Mouse (Mus musculus) forebrain, embryonic 15.5 days (tissue): ENCODE measurements around the gene Sema3b. TPM values are rescaled to one million over a fixed set of nuclear protein-coding genes. Genes with fewer than 3 reads are reported as not detected.

Source experiments
- ATAC-seq: fragments of 200-750 bp; cut with Nextera tagmentation; replicated peaks from 2 replicates; pipeline ENCODE4 v1.8.0; 2017; ENCODE audit warnings: mild to moderate bottlenecking, moderate TSS enrichment, moderate library complexity
- H3K27ac ChIP-seq: fragments of 300-500 bp; sonication (generic); replicated peaks from 2 replicates; pipeline ENCODE4 v1.5.1; 2015; ENCODE audit warnings: mild to moderate bottlenecking, inconsistent platforms
- H3K27me3 ChIP-seq: fragments of 300-500 bp; sonication (generic); 2 replicates; pipeline ENCODE4 v1.6.1; 2015; ENCODE audit warnings: inconsistent platforms
- H3K36me3 ChIP-seq: fragments of 300-500 bp; sonication (generic); 2 replicates; pipeline ENCODE4 v1.6.1; 2015; ENCODE audit warnings: mild to moderate bottlenecking, inconsistent platforms
- H3K4me1 ChIP-seq: fragments of 300-500 bp; sonication (generic); 2 replicates; pipeline ENCODE4 v1.6.1; 2015; ENCODE audit warnings: inconsistent platforms
- H3K4me2 ChIP-seq: fragments of 300-500 bp; sonication (generic); replicated peaks from 2 replicates; pipeline ENCODE4 v1.6.1; 2015; ENCODE audit warnings: mild to moderate bottlenecking, inconsistent platforms
- H3K4me3 ChIP-seq: fragments of 300-500 bp; sonication (generic); 2 replicates; pipeline ENCODE4 v1.5.1; 2015; ENCODE audit warnings: mild to moderate bottlenecking, inconsistent platforms
- H3K9ac ChIP-seq: fragments of 300-500 bp; sonication (generic); replicated peaks from 2 replicates; pipeline ENCODE4 v1.6.1; 2015; ENCODE audit warnings: mild to moderate bottlenecking, inconsistent platforms
- H3K9me3 ChIP-seq: fragments of 300-500 bp; sonication (generic); 2 replicates; pipeline ENCODE4 v1.6.1; 2016; ENCODE audit warnings: inconsistent platforms
- WGBS: fragments of 180-500 bp; shearing (Covaris S2); methylation state at CpG from one replicate; pipeline ENCODE4 v1.1.7; 2015; ENCODE audit warnings: mixed read lengths; 5-methylcytosine and 5-hydroxymethylcytosine counted together
- polyA plus RNA-seq: library from polyadenylated mRNA; unstranded; fragments of >200 nt; fragmentation: Nextera tagmentation; extraction: Ambion mirVana; gene quantifications from 2 replicates; pipeline ENCODE4 v1.2.1, GENCODE M21; 2015

Sema3b gene
- polyA plus RNA-seq, 1 experiment from 2014 or later = 2.8 TPM

GRCm38 (mm10) chr9:107555701-107556100, 53.3 kb downstream of the Sema3b start:
- Histone ChIP-seq H3K4me2 (peak overlapping the region; percentile 90), H3K27me3 (peaks cover 23% of the 10 kb centered on the region), H3K27ac (0 out of 2 replicates have a peak overlapping the region, but pooled peaks have one; percentile 87), H3K9me3 (no peaks in the 10 kb centered on the region), H3K4me1 (peaks cover 41% of the 10 kb centered on the region), H3K9ac (peak overlapping the region; percentile 81), H3K4me3 (peak overlapping the region; percentile 84), H3K36me3 (peaks cover 35% of the 10 kb centered on the region)
- ATAC-seq = no peak
- 30% methylated on average over 2 of the region's 2 CpGs for WGBS

GRCm38 (mm10) chr9:107555031-107555457, 54.0 kb downstream of the Sema3b start:
- Histone ChIP-seq H3K9me3 (no peaks in the 10 kb centered on the region), H3K4me2 (peak overlapping the region; percentile 90), H3K27me3 (peaks cover 28% of the 10 kb centered on the region), H3K36me3 (peaks cover 28% of the 10 kb centered on the region), H3K4me3 (peak overlapping the region; percentile 84), H3K4me1 (peaks cover 41% of the 10 kb centered on the region), H3K9ac (peak overlapping the region; percentile 81), H3K27ac (peak overlapping the region; percentile 87)
- ATAC-seq = no peak
- WGBS = under 1% methylated on average over 23 of the region's 23 CpGs

- 0% methylated on average over 53 of the region's 53 CpGs for WGBS
- peaks cover 33% of the 10 kb centered on the region for H3K27me3 ChIP-seq
- H3K4me1 ChIP-seq = peaks cover 41% of the 10 kb centered on the region
Observed at GRCm38 (mm10) chr9:107554319-107554825, 54.7 kb downstream of the Sema3b start.

GRCm38 (mm10) chr9:107553541-107554318, 55.3 kb downstream of the Sema3b start:
- H3K4me1 ChIP-seq = peaks cover 41% of the 10 kb centered on the region
- H3K9ac ChIP-seq = peak overlapping the region; percentile 81
- H3K27me3 ChIP-seq = peaks cover 33% of the 10 kb centered on the region
- H3K36me3 ChIP-seq = peaks cover 15% of the 10 kb centered on the region
- peak overlapping the region; percentile 90 for H3K4me2 ChIP-seq
- H3K9me3 ChIP-seq = no peaks in the 10 kb centered on the region
- peak overlapping the region; percentile 87 for H3K27ac ChIP-seq
- ATAC-seq = peak; percentile 77
- 6% methylated on average over 36 of the region's 37 CpGs for WGBS
- peak overlapping the region; percentile 84 for H3K4me3 ChIP-seq

More at GRCm38 (mm10) chr9:107554319-107554825, 54.7 kb downstream of the Sema3b start:
- peak overlapping the region; percentile 87 for H3K27ac ChIP-seq
- H3K4me3 ChIP-seq = peak overlapping the region; percentile 84
- peak overlapping the region; percentile 81 for H3K9ac ChIP-seq
- peaks cover 22% of the 10 kb centered on the region for H3K36me3 ChIP-seq
- peak overlapping the region; percentile 90 for H3K4me2 ChIP-seq
- no peaks in the 10 kb centered on the region for H3K9me3 ChIP-seq
- peak; percentile 94 for ATAC-seq

- no peak for ATAC-seq
- Histone ChIP-seq H3K4me1 (peaks cover 41% of the 10 kb centered on the region), H3K36me3 (peaks cover 6% of the 10 kb centered on the region), H3K27ac (no peak overlapping the region), H3K4me3 (no peak overlapping the region), H3K27me3 (peaks cover 33% of the 10 kb centered on the region), H3K9me3 (no peaks in the 10 kb centered on the region), H3K9ac (no peak overlapping the region), H3K4me2 (peak overlapping the region; percentile 90; the same call in 1 of the 2 replicates)
- 78% methylated on average over 5 of the region's 5 CpGs for WGBS
Observed at GRCm38 (mm10) chr9:107552690-107553393, 56.2 kb downstream of the Sema3b start.

GRCm38 (mm10) chr9:107551890-107552355, 57.1 kb downstream of the Sema3b start:
- Histone ChIP-seq H3K36me3 (no peaks in the 10 kb centered on the region), H3K27ac (no peak overlapping the region), H3K9me3 (no peaks in the 10 kb centered on the region), H3K9ac (peak overlapping the region; percentile 47), H3K27me3 (peaks cover 33% of the 10 kb centered on the region), H3K4me3 (peak overlapping the region; percentile 41), H3K4me2 (peak overlapping the region; percentile 70), H3K4me1 (peaks cover 48% of the 10 kb centered on the region)
- ATAC-seq = no peak
- 11% methylated on average over 8 of the region's 8 CpGs for WGBS

- H3K9ac ChIP-seq = peak within 1 kb of the TSS; percentile 47
- peak within 1 kb of the TSS; percentile 70 for H3K4me2 ChIP-seq
- peaks cover 49% of the 10 kb centered on the region for H3K4me1 ChIP-seq
- H3K4me3 ChIP-seq = peak within 1 kb of the TSS; percentile 41
- H3K27me3 ChIP-seq = peaks cover 33% of the 10 kb centered on the region
- no peak for ATAC-seq
- H3K9me3 ChIP-seq = no peaks in the 10 kb centered on the region
- 2% methylated on average over 58 of the region's 63 CpGs for WGBS
- no peak within 1 kb of the TSS for H3K27ac ChIP-seq
- H3K36me3 ChIP-seq = no peaks in the 10 kb centered on the region
Observed at GRCm38 (mm10) chr9:107551117-107551889, 57.7 kb downstream of the Sema3b start, which contains the start of gene Rassf1. Rassf1 (plus strand) TSS chr9:107551555.

- no peak for ATAC-seq
- no peak overlapping the region for H3K9ac ChIP-seq
- peaks cover 49% of the 10 kb centered on the region for H3K4me1 ChIP-seq
Observed at GRCm38 (mm10) chr9:107550491-107551116, 58.4 kb downstream of the Sema3b start.

GRCm38 (mm10) chr9:107549297-107550074, 59.5 kb downstream of the Sema3b start:
- Histone ChIP-seq H3K27me3 (peaks cover 33% of the 10 kb centered on the region), H3K36me3 (peaks cover 7% of the 10 kb centered on the region; the same call in 1 of the 2 replicates), H3K9me3 (no peaks in the 10 kb centered on the region), H3K4me2 (no peak overlapping the region), H3K27ac (no peak overlapping the region), H3K9ac (no peak overlapping the region), H3K4me3 (no peak overlapping the region), H3K4me1 (peaks cover 45% of the 10 kb centered on the region)
- no peak for ATAC-seq
- WGBS = 88% methylated on average over 20 of the region's 20 CpGs

More at GRCm38 (mm10) chr9:107550491-107551116, 58.4 kb downstream of the Sema3b start:
- Histone ChIP-seq H3K36me3 (no peaks in the 10 kb centered on the region), H3K9me3 (no peaks in the 10 kb centered on the region), H3K4me3 (no peak overlapping the region), H3K27ac (no peak overlapping the region), H3K4me2 (peak overlapping the region; percentile 70), H3K27me3 (peaks cover 33% of the 10 kb centered on the region)
- 37% methylated on average over 23 of the region's 23 CpGs for WGBS

GRCm38 (mm10) chr9:107548820-107549219, 60.2 kb downstream of the Sema3b start:
- no peak overlapping the region for H3K4me3 ChIP-seq
- WGBS = 88% methylated on average over 10 of the region's 10 CpGs
- no peak overlapping the region for H3K9ac ChIP-seq
- no peak overlapping the region for H3K4me2 ChIP-seq
- H3K27me3 ChIP-seq = peaks cover 33% of the 10 kb centered on the region
- H3K27ac ChIP-seq = no peak overlapping the region
- H3K36me3 ChIP-seq = peaks cover 13% of the 10 kb centered on the region
- peaks cover 43% of the 10 kb centered on the region for H3K4me1 ChIP-seq
- ATAC-seq = no peak
- no peaks in the 10 kb centered on the region for H3K9me3 ChIP-seq
